Mouse (Mus musculus) c-Kit-positive CD71-negative TER-119-negative erythroid progenitor cells, embryonic 14.5 days (primary cell): ENCODE results near the gene Epha7.

Experiments
- DNase-seq: peaks from one replicate; pipeline ENCODE4 v3.0.0-alpha.2; 2013; ENCODE audit warnings: low read depth

Epha7 gene

GRCm38 (mm10) chr4:28899783-28900182 lies 86.9 kb downstream of the Epha7 start:
- no peak for DNase-seq

GRCm38 (mm10) chr4:28901496-28901895 lies 88.6 kb downstream of the Epha7 start:
- no peak for DNase-seq

GRCm38 (mm10) chr4:28902004-28902704 lies 89.2 kb downstream of the Epha7 start:
- DNase-seq: no peak

- no peak for DNase-seq
These were observed 94.1 kb downstream of the Epha7 start for GRCm38 (mm10) chr4:28906985-28907384.

- no peak for DNase-seq
These were observed 97.2 kb downstream of the Epha7 start for GRCm38 (mm10) chr4:28910127-28910526.

GRCm38 (mm10) chr4:28912028-28912427 lies 99.1 kb downstream of the Epha7 start:
- DNase-seq: peak; percentile 28

- no peak for DNase-seq
These were observed 100.7 kb downstream of the Epha7 start for GRCm38 (mm10) chr4:28913613-28914012.

GRCm38 (mm10) chr4:28920645-28921044 lies 107.7 kb downstream of the Epha7 start:
- DNase-seq: no peak

GRCm38 (mm10) chr4:28926072-28926471 lies 113.1 kb downstream of the Epha7 start:
- DNase-seq: no peak

- no peak for DNase-seq
These were observed 120.5 kb downstream of the Epha7 start for GRCm38 (mm10) chr4:28933431-28933830.

- no peak for DNase-seq
These were observed 121.9 kb downstream of the Epha7 start for GRCm38 (mm10) chr4:28934802-28935201.

- DNase-seq: no peak
These were observed 122.6 kb downstream of the Epha7 start for GRCm38 (mm10) chr4:28935567-28935966.

GRCm38 (mm10) chr4:28940710-28941109 lies 127.8 kb downstream of the Epha7 start:
- DNase-seq: no peak

GRCm38 (mm10) chr4:28944237-28944636 lies 131.3 kb downstream of the Epha7 start:
- peak; percentile 38 for DNase-seq

- DNase-seq: no peak
These were observed 148.1 kb downstream of the Epha7 start for GRCm38 (mm10) chr4:28960889-28961560.

GRCm38 (mm10) chr4:28967584-28968315 lies 154.8 kb downstream of the Epha7 start:
- DNase-seq: no peak

- no peak for DNase-seq
These were observed 185.7 kb downstream of the Epha7 start for GRCm38 (mm10) chr4:28998462-28999286.

GRCm38 (mm10) chr4:28999287-28999595 lies 186.3 kb downstream of the Epha7 start:
- no peak for DNase-seq

GRCm38 (mm10) chr4:29010333-29010732 lies 197.4 kb downstream of the Epha7 start:
- DNase-seq: no peak
